Comparison of ENCODE assay signal across 9 mouse cellular contexts in the genomic region with DNA sequence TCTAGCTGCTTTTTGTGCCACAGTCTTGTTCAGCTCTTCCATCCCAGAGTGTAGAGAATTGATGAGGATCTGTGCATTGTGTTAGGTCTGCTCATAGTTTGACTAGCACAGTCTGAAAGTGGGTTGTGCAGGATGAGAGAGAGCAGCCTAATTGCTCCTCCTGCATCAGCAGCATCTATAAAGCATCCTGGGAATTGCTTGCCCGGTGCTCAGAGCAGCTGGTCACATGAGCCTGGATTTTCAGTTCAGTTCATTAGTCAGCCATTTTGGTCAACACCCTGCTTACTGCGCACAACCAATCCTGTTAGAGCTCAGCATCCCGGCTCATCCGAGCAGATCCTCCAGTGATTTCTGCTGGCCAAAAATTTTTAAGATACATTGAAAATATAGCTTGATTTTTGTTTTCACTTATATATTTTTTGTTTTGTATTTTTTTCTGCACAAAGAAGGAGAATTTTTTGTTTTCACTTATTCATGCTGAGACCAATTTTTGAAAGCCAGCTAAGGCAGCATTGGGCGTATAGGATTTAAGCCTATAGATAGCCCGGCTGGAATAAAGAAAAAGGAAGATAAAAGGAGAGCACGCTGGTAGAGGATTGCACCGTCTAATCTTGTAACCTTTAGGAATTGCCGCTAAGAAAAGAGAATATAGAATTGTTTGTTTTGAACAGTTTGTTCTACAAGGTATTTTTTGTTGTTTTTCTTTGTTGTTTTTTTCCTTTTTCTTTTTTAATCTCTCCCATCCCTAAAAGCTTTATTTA. TPM values are rescaled to one million over a fixed set of nuclear protein-coding genes. Genes with fewer than 3 reads are reported as not detected.
DNase-seq lines count a peak whose midpoint lies in the region; ATAC-seq lines count a peak whose summit lies in the region.
"Had no signal": no experiment of that assay in that cellular context is flagged by ENCODE, and none has a peak within 500 bp of the region (broad histone marks: within the 10 kb centered on the region; RNA-seq: fewer than 3 reads in every experiment).

No protein-coding gene starts in this region.

- H3K4me3 ChIP-seq in forebrain, embryonic 12.5 days (replicated peaks) = peak overlapping the region; percentile 58
- peak overlapping the region; percentile 74 for H3K4me3 ChIP-seq in hindbrain, embryonic 14.5 days (replicated peaks; ENCODE audit: low read length)
- peak overlapping the region; percentile 63 for H3K4me3 ChIP-seq in neural tube, embryonic 14.5 days (ENCODE audit: low read depth, low read length)
- H3K4me3 ChIP-seq: liver, embryonic 13.5 days had no signal

- peak; percentile 89 for DNase-seq in 3T3-L1 (ENCODE audit: low read depth, low spot score)
- peak; percentile 93 for DNase-seq in brain, embryonic 18.5 days (ENCODE audit: low read depth, low spot score)
- peak; percentile 91 for DNase-seq in hindbrain, embryonic 14.5 days (ENCODE audit: low spot score)
- DNase-seq in left cerebral cortex, adult 11 months (ENCODE audit: low spot score) = peak; percentile 90
- DNase-seq in B cell, adult 2 months = no peak
- no peak for DNase-seq in lung, postnatal 10 days
- DNase-seq: liver, embryonic 13.5 days had no signal

- no peaks in the 10 kb centered on the region for H3K9me3 ChIP-seq in forebrain, embryonic 12.5 days
- H3K9me3 ChIP-seq in hindbrain, embryonic 14.5 days (ENCODE audit: control insufficient read depth, low read length) = no peaks in the 10 kb centered on the region
- H3K9me3 ChIP-seq in neural tube, embryonic 14.5 days (ENCODE audit: control insufficient read depth, low read length) = no peaks in the 10 kb centered on the region
- H3K9me3 ChIP-seq: liver, embryonic 13.5 days had no signal

- WGBS in forebrain, embryonic 12.5 days = 17% methylated on average over 9 of the region's 9 CpGs
- 20% methylated on average over 9 of the region's 9 CpGs for WGBS in hindbrain, embryonic 14.5 days
- 25% methylated on average over 9 of the region's 9 CpGs for WGBS in neural tube, embryonic 14.5 days

- H3K9ac ChIP-seq in forebrain, embryonic 12.5 days = peak overlapping the region; percentile 65
- H3K9ac ChIP-seq in hindbrain, embryonic 14.5 days = peak overlapping the region; percentile 86
- H3K9ac ChIP-seq in neural tube, embryonic 14.5 days (replicated peaks; ENCODE audit: low read depth, low read length) = peak overlapping the region; percentile 75
- H3K9ac ChIP-seq: liver, embryonic 13.5 days had no signal

- no peaks in the 10 kb centered on the region for H3K36me3 ChIP-seq in forebrain, embryonic 12.5 days (replicated peaks)
- 0 out of 2 replicates have a peak, but pooled peaks cover 7% of the 10 kb centered on the region for H3K36me3 ChIP-seq in hindbrain, embryonic 14.5 days (replicated peaks; ENCODE audit: control insufficient read depth, insufficient read depth)
- no peaks in the 10 kb centered on the region for H3K36me3 ChIP-seq in neural tube, embryonic 14.5 days (ENCODE audit: control insufficient read depth, insufficient read depth, low read length)
- H3K36me3 ChIP-seq: liver, embryonic 13.5 days had no signal

- H3K27ac ChIP-seq in forebrain, embryonic 12.5 days = peak overlapping the region; percentile 75
- H3K27ac ChIP-seq in hindbrain, embryonic 14.5 days = peak overlapping the region; percentile 84
- H3K27ac ChIP-seq in neural tube, embryonic 14.5 days (ENCODE audit: low read depth, low read length) = peak overlapping the region; percentile 80
- H3K27ac ChIP-seq: liver, embryonic 13.5 days had no signal

- peak; percentile 96 for ATAC-seq in forebrain, embryonic 12.5 days (ENCODE audit: low FRiP score)
- peak; percentile 96 for ATAC-seq in hindbrain, embryonic 14.5 days (ENCODE audit: low FRiP score)
- ATAC-seq in neural tube, embryonic 14.5 days (ENCODE audit: low read depth) = peak; percentile 97

- H3K4me1 ChIP-seq in forebrain, embryonic 12.5 days = peaks cover 36% of the 10 kb centered on the region
- H3K4me1 ChIP-seq in hindbrain, embryonic 14.5 days (replicated peaks; ENCODE audit: control insufficient read depth, insufficient read depth, low read length) = peaks cover 30% of the 10 kb centered on the region
- H3K4me1 ChIP-seq in neural tube, embryonic 14.5 days (ENCODE audit: control insufficient read depth, insufficient read depth, low read length) = peaks cover 32% of the 10 kb centered on the region

- H3K27me3 ChIP-seq in forebrain, embryonic 12.5 days = no peaks in the 10 kb centered on the region
- H3K27me3 ChIP-seq in hindbrain, embryonic 14.5 days (ENCODE audit: control insufficient read depth, insufficient read depth, low read length) = no peaks in the 10 kb centered on the region
- H3K27me3 ChIP-seq in neural tube, embryonic 14.5 days (ENCODE audit: control insufficient read depth, insufficient read depth, low read length) = no peaks in the 10 kb centered on the region
- H3K27me3 ChIP-seq: liver, embryonic 13.5 days had no signal

- H3K4me2 ChIP-seq in forebrain, embryonic 12.5 days = peak overlapping the region; percentile 69
- H3K4me2 ChIP-seq in hindbrain, embryonic 14.5 days (replicated peaks) = peak overlapping the region; percentile 94
- peak overlapping the region; percentile 81 for H3K4me2 ChIP-seq in neural tube, embryonic 14.5 days (ENCODE audit: low read depth, low read length)
- H3K4me2 ChIP-seq: liver, embryonic 13.5 days had no signal

RNA-seq across cellular contexts. Expression of a gene that starts 18.6 kb away (rescaled TPM):
- polyA plus RNA-seq in forebrain, embryonic 12.5 days (2016; fragmentation: Nextera tagmentation; extraction: Ambion mirVana) = 166 and 178 TPM in 2 replicates
- 300 and 303 TPM in 2 replicates for polyA plus RNA-seq in hindbrain, embryonic 14.5 days (2014; fragmentation: Nextera tagmentation; extraction: Ambion mirVana)
- polyA plus RNA-seq in neural tube, embryonic 14.5 days (2014; fragmentation: Nextera tagmentation; extraction: Ambion mirVana) = 300 and 310 TPM in 2 replicates

RNA-seq across cellular contexts. Expression of a gene that starts 29.2 kb away (rescaled TPM):
- 65.0 and 68.5 TPM in 2 replicates for polyA plus RNA-seq in forebrain, embryonic 12.5 days (2016; fragmentation: Nextera tagmentation; extraction: Ambion mirVana)
- 35.6 and 36.6 TPM in 2 replicates for polyA plus RNA-seq in hindbrain, embryonic 14.5 days (2014; fragmentation: Nextera tagmentation; extraction: Ambion mirVana)
- polyA plus RNA-seq in neural tube, embryonic 14.5 days (2014; fragmentation: Nextera tagmentation; extraction: Ambion mirVana) = 43.5 and 47.2 TPM in 2 replicates

RNA-seq across cellular contexts. Expression of a gene that starts 55.8 kb away (rescaled TPM):
- 0.31 and 0.56 TPM in 2 replicates for polyA plus RNA-seq in forebrain, embryonic 12.5 days (2016; fragmentation: Nextera tagmentation; extraction: Ambion mirVana)
- polyA plus RNA-seq in hindbrain, embryonic 14.5 days (2014; fragmentation: Nextera tagmentation; extraction: Ambion mirVana) = 0.23 and 0.26 TPM in 2 replicates
- 0.23 and 0.63 TPM in 2 replicates for polyA plus RNA-seq in neural tube, embryonic 14.5 days (2014; fragmentation: Nextera tagmentation; extraction: Ambion mirVana)

Comparison
In these comparisons a context has a peak if more than half of its experiments do, and no peak if none do; other contexts are left out.
1. DNase-seq: peak in 3T3-L1 (single experiment), brain, embryonic 18.5 days (single experiment), hindbrain, embryonic 14.5 days (single experiment) and left cerebral cortex, adult 11 months (single experiment); none in B cell, adult 2 months (0 of 2) and lung, postnatal 10 days (single experiment).
2. Peak in every context shown above with its lines, with median percentiles within 50 percentile points of each other: ATAC-seq, H3K27ac ChIP-seq, H3K4me2 ChIP-seq, H3K4me3 ChIP-seq and H3K9ac ChIP-seq.